Mouse (Mus musculus) c-Kit-positive CD71-negative TER-119-negative erythroid progenitor cells, embryonic 14.5 days (primary cell): ENCODE measurements around the gene Sprr1a.
"Not testable (repeated sequence)": the region's sequence is repeated elsewhere in the genome, so short reads cannot be mapped to it uniquely, and the experiment has no call there.

Source experiments
- DNase-seq: peaks from one replicate; pipeline ENCODE4 v3.0.0-alpha.2; 2013; ENCODE audit warnings: low read depth

The Sprr1a gene

DNA sequence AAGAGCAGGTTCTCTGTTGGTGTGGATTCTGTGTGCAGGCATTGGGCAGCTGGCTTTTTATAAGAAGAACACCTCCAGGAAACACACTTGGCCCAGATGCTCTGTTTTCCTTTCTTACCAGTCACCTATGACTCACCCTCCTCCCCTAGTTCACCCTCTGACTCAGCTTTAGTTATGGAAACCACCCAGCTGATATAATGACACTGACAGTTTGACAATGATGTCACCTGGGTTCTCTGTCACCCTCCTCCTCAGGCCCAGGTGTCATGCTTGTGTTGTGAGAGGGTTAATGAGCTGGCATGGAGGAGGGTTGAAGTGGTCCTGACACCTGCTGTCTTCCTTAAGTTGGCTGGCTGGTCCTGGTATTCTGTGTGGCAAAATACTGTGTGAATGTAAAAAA lies at the start of gene Sprr1a:
TSS of gene Sprr1a (minus strand) at position 33 of the 400 bp plus-strand sequence.
- no peak for DNase-seq

DNA sequence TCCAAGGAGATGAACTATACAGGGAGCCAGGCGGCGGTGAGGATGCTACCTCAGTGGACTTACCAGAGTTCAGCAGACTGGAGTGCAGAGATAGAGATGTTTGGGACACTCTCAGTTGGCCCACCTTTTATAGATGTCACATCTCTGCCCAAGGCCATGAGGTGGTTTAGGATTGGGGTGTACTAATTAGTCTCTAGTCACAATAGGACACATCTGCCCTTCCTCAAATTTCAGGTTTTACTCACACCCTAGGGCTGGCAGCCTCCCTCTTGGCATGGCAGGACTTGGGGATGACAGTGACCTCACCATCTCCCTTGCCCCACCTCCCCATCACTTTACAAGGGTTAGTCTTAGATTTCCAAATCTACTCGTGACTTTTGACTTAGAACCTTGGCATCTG lies 48.7 kb upstream of the Sprr1a start, which contains the start of gene 2310046K23Rik:
TSS of gene 2310046K23Rik (minus strand) at position 101 of the 400 bp plus-strand sequence.
- no peak for DNase-seq

DNA sequence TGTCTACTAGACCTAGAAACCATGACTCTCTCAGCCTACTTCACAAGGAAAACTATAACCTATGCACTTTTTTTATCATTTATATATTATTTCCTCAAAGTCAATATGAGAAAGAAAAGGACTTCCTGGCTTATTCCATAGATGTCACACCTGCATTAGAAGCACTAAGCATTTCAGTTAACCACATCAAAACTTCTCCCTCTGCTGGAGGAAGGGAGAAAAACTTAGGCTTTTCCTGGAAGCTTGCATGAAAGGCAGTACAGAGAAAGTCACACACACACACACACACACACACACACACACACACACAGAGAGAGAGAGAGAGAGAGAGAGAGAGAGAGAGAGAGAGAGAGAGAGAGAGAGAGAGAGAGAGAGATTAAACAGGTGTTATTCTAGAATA lies 26.6 kb upstream of the Sprr1a start:
- DNase-seq: no peak

- DNase-seq: no peak
Observed at GRCm38 (mm10) chr3:92510786-92511185, 25.1 kb upstream of the Sprr1a start.

GRCm38 (mm10) chr3:92508185-92508584 lies 22.5 kb upstream of the Sprr1a start:
- no peak for DNase-seq

DNA sequence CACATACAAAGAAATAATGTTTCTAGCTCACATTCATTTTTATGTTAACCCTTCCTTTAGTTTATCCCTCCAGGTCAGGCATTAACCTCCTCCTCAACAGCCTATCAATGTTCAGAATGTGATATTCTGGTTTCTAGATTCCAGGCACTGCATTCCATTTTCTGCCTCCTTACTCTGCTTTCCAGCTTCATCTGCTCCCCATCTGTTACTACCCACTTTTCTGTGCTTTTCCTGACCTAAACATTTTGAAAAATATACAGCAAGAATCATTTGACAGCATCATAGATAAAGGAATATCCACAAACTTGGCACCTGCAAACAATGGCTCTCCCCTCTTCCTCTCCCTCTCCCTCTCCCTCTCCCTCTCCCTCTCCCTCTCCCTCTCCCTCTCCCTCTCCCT lies 17.8 kb upstream of the Sprr1a start:
- no peak for DNase-seq

GRCm38 (mm10) chr3:92500393-92500792 lies 14.7 kb upstream of the Sprr1a start, which contains the start of gene Sprr4:
TSS of gene Sprr4 (minus strand) at chr3:92500493.
- no peak for DNase-seq

GRCm38 (mm10) chr3:92490262-92490661 lies 4.6 kb upstream of the Sprr1a start:
- DNase-seq: not testable (repeated sequence)

DNA sequence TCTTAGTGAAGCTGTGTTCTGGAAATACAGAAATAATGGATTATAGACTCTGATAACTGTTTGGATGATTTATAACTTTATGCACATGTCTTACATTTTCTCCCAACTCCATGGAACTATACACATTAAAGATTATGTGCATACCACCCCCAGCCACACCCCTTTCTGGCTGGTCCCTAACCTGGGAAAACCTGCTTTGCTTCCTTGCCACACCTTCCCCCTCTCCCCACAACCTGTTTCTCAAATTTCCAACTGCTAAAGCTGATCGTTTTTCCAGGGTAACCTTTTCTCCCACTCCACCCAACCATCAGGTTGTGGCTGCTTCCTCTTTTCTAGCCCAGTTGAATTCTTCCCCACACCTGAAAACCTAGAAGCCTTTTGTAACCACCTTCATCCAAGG lies 612 bp upstream of the Sprr1a start:
- no peak for DNase-seq

DNA sequence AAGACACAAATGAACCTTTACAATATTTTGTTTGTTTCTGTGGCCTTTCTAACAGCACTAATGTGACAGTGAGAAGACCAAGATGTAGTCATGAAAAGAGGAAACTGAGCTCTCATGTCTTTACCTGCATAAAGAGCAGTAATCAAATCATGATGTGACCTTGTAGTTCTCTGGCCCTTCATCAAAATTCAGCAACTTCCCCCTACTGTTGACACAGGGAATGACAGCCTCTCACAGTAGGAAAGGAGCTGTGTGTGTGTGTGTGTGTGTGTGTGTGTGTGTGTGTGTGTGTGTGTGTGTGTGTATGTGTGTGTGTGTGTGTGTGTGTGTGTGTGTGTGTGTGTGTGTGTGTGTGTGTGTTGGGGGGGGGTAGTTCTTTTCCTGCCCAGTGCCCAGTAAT lies 4.4 kb downstream of the Sprr1a start:
- not testable (repeated sequence) for DNase-seq

DNA sequence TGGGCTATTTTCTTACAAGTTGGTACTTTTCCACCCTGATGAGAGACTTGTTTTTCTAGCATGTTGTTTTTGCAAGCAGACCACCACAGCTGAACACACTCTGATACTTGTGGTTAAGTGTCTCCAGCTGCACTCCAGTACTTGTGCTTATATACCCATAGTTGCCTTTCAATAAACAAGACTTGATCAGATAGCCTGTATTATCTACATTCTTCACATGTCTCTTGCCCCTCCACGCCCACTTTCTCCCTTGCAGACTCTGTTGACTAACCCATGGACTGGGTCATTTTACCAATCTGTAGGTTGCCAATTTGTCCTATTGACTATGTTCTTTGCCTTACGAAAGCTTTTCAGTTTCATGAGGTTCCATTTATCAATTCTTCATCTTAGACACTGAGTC lies 15.6 kb downstream of the Sprr1a start:
- no peak for DNase-seq

DNA sequence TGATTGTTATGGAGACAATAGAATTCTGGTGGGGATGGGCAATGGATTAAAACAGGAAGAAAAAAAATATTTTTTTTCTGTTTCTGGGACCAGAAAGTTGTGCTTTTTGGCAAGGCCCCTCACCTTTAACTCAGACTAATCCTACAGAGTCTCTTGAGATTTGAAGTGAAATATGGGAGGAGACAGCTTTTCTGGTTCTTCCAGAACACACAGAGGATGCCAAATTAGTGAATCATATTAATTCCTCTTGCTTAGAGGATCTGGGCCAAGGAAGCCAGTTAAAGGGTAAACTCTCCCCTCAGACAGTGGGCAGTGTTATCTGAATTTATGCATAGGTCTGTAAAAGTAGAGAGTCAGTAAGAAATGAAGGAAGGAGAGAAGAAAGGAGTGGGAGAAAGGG lies 18.3 kb downstream of the Sprr1a start:
- DNase-seq: no peak

DNA sequence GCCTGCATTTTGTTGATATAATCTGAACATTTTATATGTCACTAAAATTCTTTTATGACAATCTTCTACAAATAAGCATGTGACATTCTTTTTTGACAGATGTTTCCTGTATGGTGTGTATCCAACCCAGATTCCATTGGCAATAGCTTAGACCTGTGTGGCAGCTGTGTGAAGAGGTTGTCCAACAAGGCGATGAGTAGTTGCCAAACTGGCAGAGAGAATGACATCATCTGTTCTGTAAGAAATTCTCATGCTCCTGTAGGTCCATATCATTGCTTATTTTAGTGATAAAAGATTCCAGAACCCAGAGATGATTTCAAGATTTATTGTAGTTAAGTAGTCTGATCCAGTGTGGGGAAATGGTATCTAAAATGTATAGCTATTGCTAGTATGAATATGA lies 19.1 kb downstream of the Sprr1a start:
- DNase-seq: no peak

DNA sequence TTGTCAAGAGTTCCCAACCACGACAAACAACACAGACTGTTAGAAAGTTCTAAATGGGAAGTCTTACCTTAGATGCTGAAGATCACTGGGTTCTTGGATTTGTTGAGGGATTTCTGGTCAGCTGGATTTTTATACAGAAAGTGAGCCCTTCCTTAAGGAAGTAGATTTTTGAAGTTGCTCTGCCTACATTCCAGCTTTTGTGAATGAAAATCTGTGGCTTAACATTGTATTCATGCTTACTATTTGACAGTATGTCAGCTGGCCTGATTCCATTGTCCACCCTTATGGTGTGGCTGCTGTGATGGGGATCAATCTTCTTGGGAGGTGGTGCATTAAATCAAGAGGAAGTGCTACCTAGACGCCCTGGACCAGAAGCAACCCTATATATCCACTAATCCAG lies 27.1 kb downstream of the Sprr1a start, which contains the start of gene Sprr3:
TSS of gene Sprr3 (minus strand) at position 101 of the 400 bp plus-strand sequence.
- DNase-seq: no peak

DNA sequence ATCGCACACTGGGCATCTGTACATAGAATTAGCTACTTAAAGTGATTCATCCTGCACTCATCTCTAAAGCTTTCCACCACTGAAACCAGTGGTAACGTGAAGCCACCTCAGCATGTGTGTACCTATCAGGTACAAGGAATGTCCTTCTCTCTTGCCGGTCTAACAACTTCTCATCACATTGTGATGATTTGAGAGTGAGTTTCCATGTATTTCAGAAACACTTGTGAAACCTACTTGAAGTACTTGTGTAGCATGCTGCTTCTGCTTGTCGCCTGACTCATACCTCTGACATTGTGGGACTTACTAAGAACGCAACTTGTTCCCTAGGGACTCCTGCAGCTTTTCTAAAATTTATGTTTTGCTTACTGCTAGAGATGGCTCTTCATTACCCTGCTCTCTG lies 30.5 kb downstream of the Sprr1a start:
- no peak for DNase-seq

DNA sequence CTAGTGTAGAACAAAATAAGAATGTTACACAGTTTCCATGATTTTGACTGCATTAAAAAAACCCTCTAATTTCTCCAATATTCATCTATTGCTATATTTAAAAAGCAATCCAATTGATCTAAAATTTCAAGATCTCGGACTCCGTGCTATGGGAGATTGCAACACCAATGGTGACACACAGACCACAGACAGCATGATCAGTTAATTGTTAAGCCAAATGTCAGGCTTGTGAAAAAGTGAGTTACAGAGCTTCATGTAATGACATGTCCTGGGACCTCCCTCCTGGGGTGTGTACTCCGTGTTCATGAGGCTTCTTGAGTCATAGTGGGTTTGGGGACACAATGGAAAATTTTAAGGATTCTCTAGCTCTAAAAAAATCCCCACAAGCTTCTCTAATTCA lies 45.5 kb downstream of the Sprr1a start:
- no peak for DNase-seq

GRCm38 (mm10) chr3:92438689-92439088 lies 47.0 kb downstream of the Sprr1a start, which contains the start of gene Sprr1b:
TSS of gene Sprr1b (minus strand) at chr3:92438789.
- DNase-seq: no peak
